Comparison of ENCODE assay signal across 9 mouse cellular contexts in genomic region chr3:152958358-152959150, GRCm38 (mm10). TPM values are rescaled to one million over a fixed set of nuclear protein-coding genes. Genes with fewer than 3 reads are reported as not detected.
A peak's percentile ranks its signal among the peaks of the same experiment; 100 is the strongest.
DNase-seq lines count a peak whose midpoint lies in the region; ATAC-seq and TF ChIP-seq lines count a peak whose summit lies in the region.
"Had no signal": no experiment of that assay in that cellular context is flagged by ENCODE, and none has a peak within 500 bp of the region (broad histone marks: within the 10 kb centered on the region; RNA-seq: fewer than 3 reads in every experiment).

No protein-coding gene starts in this region.

- H3K4me1 ChIP-seq in heart, adult 2 months (ENCODE audit: control insufficient read depth, insufficient read depth, low read length), result no peaks in the 10 kb centered on the region
- no peaks in the 10 kb centered on the region for H3K4me1 ChIP-seq in heart, embryonic 12.5 days (replicated peaks)
- H3K4me1 ChIP-seq: limb, embryonic 12.5 days had no signal

- peak; percentile 78 for TF ChIP-seq CTCF in heart, adult 2 months (IDR thresholded peaks at IDR 0.05)

- no peak overlapping the region for H3K27ac ChIP-seq in heart, adult 2 months
- H3K27ac ChIP-seq in heart, embryonic 12.5 days (ENCODE audit: poor library complexity, severe bottlenecking), result no peak overlapping the region
- H3K27ac ChIP-seq: limb, embryonic 12.5 days had no signal

- no peak overlapping the region for H3K9ac ChIP-seq in heart, adult 2 months (ENCODE audit: low read depth, low read length)
- no peak overlapping the region for H3K9ac ChIP-seq in heart, embryonic 12.5 days
- H3K9ac ChIP-seq: limb, embryonic 12.5 days had no signal

- intact Hi-C loops in heart, adult 2 months (cut with DNase I), result loop anchor here (5.0 kb wide), 1 partner anchor 176 kb away; no protein-coding TSS in a partner anchor

- TF ChIP-seq POLR2A in heart, adult 2 months (IDR thresholded peaks at IDR 0.05; ENCODE audit: insufficient read depth, low read depth, low read length), result no peak

- H3K4me3 ChIP-seq in heart, adult 2 months, result no peak overlapping the region
- H3K4me3 ChIP-seq in heart, embryonic 12.5 days, result no peak overlapping the region
- H3K4me3 ChIP-seq: limb, embryonic 12.5 days had no signal

- H3K27me3 ChIP-seq in heart, adult 2 months (ENCODE audit: control insufficient read depth, insufficient read depth, low read length), result no peaks in the 10 kb centered on the region
- no peaks in the 10 kb centered on the region for H3K27me3 ChIP-seq in heart, embryonic 12.5 days (replicated peaks)
- H3K27me3 ChIP-seq: limb, embryonic 12.5 days had no signal

- no peaks in the 10 kb centered on the region for H3K36me3 ChIP-seq in heart, adult 2 months (ENCODE audit: control insufficient read depth, insufficient read depth, low read length)
- no peaks in the 10 kb centered on the region for H3K36me3 ChIP-seq in heart, embryonic 12.5 days
- H3K36me3 ChIP-seq: limb, embryonic 12.5 days had no signal

- no peak for ATAC-seq in heart, embryonic 12.5 days (ENCODE audit: insufficient number of reproducible peaks, low FRiP score)
- ATAC-seq in inflammation-experienced regulatory T-cells, adult 6 months, result peak; percentile 77

- no peak overlapping the region for H3K4me2 ChIP-seq in heart, embryonic 12.5 days
- H3K4me2 ChIP-seq: limb, embryonic 12.5 days had no signal

- H3K79me2 ChIP-seq in heart, adult 2 months (replicated peaks; ENCODE audit: control insufficient read depth, insufficient read depth, low read length), result no peaks in the 10 kb centered on the region

- peaks cover 4% of the 10 kb centered on the region for H3K9me3 ChIP-seq in heart, embryonic 12.5 days (replicated peaks)
- H3K9me3 ChIP-seq: limb, embryonic 12.5 days had no signal

- 56% methylated on average over 11 of the region's 11 CpGs for WGBS in heart, adult 2 months
- 56% methylated on average over 11 of the region's 11 CpGs for WGBS in heart, embryonic 12.5 days

- TF ChIP-seq EP300 in heart, adult 2 months (IDR thresholded peaks at IDR 0.05; ENCODE audit: insufficient read depth, low read depth, low read length), result no peak

- DNase-seq in heart, adult 2 months, result peak; percentile 25 to 29
- DNase-seq in CD4-positive, CD25-positive, alpha-beta regulatory T cell, adult 2 months (ENCODE audit: low read depth, low spot score), result peak; percentile 90
- DNase-seq in adrenal gland, postnatal 10 days, result peak; percentile 77
- DNase-seq in embryo, embryonic 10.5 days (ENCODE audit: low spot score), result peak; percentile 81
- DNase-seq in lung, postnatal 10 days, result peak; percentile 71
- peak; percentile 25 to 60 for DNase-seq in spleen, adult 18-20 months

RNA-seq across cellular contexts. Expression of gene St6galnac5, which starts 23.5 kb away (rescaled TPM):
- not detected for total RNA-seq in heart, adult 2 months (2021)
- polyA plus RNA-seq in heart, adult 2 months (2012; rRNA removed), result 0.03 and 0.08 TPM in 2 replicates
- polyA plus RNA-seq in heart, embryonic 12.5 days (2016; fragmentation: Nextera tagmentation; extraction: Ambion mirVana), result 0.77 and 0.92 TPM in 2 replicates
- total RNA-seq in adrenal gland, postnatal 10 days (2021), result 1 to 10 TPM; 1.5 to 3.7 TPM
- polyA plus RNA-seq in inflammation-experienced regulatory T-cells, adult 6 months (2017; shearing (Covaris generic)), result under 1 TPM in 1 of 3 experiments, not detected in 2; 0.08 TPM

Comparison
In these comparisons a context has a peak if more than half of its experiments do, and no peak if none do; other contexts are left out.
1. DNase-seq: peak in every context shown above with its lines; median percentile 90 in CD4-positive, CD25-positive, alpha-beta regulatory T cell, adult 2 months; 81 in embryo, embryonic 10.5 days; 77 in adrenal gland, postnatal 10 days; 71 in lung, postnatal 10 days; 42 in spleen, adult 18-20 months; 27 in heart, adult 2 months.